Mouse (Mus musculus) layer of hippocampus, postnatal 36 days (tissue): ENCODE measurements at regions not wholly inside any gene's neighbourhood (a gene's known extent, or its start where the extent isn't known, plus 50 kb on each side); places are given as distances from the start of the nearest gene placed in this dataset.
A peak's percentile ranks its signal among the peaks of the same experiment; 100 is the strongest.

ENCODE experiments used
- DNase-seq, 2 experiments: peaks; one replicate each; pipeline ENCODE4 v3.0.0; 2022

DNA sequence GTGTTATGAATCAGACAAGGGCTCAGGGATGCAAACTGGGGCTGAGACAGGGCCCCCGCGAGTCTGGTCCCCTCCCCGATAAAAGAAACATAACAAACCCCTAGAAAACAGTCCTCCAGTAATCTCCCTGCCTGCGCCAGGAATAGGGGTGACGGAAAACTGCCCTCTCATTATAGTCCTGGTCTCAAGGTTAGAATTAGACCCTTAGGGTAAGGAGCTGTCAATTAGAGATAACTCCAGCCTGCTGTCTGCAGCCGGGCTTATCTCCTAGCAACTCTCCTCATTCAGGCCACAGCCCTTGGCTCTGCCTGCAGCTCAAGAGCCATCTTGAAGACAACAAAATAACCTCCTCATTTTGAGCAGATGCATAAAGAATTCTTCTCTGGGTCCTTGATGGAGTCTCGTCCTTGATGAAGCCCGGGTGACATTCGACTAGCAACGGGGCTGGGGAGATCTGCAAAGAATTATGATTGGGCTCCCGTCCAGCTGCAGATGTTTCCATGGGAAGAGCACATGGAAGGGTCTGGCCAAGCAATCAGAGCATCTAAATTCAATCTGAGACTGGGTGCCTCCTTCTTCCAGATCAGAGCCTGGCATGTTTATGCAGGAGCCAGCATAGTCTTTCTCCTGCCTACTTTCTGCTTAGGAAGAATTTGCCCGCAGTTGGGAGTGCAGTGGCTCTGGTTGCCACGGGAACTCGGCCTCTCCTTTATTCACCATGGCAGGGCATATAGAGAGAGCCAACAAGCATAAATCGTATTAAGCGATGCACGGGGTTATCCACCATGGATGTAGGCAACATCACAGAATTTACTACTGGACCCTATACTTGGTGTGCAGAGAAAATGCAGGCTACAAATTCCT lies 281.2 kb downstream of the Sox11 start:
- DNase-seq, result peak; percentile 17 to 23

- DNase-seq, result no peak
Observed at GRCm38 (mm10) chr12:27059885-27060284, 282.5 kb downstream of the Sox11 start.

- DNase-seq, result peak; percentile 20 to 25
Observed at GRCm38 (mm10) chr12:27054411-27054810, 288.0 kb downstream of the Sox11 start.

DNA sequence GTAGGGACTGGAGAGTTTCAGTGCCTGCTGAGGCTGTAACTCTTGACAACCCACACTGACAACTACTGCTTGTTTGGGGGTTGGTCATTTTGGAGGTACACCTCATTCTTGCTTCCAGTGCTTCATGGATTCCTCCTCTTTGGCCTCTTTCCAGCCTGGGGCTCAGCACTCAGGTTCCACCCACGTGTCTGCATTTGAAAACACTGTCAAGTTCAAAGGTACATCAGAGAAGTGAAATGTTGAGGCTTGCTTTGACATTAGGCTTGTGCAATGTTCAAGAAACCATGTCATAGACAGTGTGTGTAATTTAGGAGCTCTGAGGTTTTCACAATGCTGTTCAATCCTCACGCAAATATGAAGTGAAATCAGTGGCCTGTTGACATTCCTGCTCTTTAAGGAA lies 304.5 kb downstream of the Sox11 start:
- DNase-seq, result no peak

DNA sequence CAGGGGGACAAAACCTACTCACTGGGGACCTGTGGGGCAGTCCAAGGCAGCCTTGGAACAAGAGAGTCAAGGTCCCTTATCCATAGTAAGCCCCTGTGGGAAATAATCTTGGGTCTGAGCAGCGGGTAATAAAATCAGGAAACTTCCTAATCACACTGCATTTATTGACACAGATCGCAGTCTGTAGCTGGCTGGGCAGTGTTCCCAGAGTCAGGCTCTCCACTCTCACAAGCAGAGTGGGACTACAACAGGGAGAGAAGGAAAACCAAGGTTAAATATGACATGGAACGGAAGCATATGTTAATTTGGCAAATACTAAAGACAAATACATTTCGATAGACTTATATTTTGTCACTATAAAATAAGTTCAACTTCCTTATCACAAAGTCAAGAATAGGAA lies 322.6 kb downstream of the Sox11 start:
- DNase-seq, result no peak

GRCm38 (mm10) chr12:27018366-27018765 lies 324.0 kb downstream of the Sox11 start:
- no peak for DNase-seq

DNA sequence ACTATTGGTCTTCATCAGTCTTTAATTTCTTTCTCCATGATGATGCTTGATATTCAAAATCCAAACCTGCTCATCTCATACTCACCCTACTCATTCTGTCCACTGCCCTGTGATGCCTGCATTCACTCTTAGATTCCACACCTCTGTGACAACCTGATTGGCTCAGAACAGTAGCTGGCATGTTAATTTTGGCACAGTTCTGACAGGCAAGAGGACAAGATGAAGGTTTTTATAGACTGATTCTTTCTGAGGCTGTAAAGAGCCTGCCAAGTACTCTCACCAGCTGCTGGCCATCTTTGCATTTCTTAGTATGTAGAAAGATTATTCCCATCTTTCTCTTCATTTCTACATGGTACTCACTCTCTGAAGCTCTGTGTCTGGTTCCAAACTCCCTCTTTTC lies 343.1 kb downstream of the Sox11 start:
- DNase-seq, result no peak

DNA sequence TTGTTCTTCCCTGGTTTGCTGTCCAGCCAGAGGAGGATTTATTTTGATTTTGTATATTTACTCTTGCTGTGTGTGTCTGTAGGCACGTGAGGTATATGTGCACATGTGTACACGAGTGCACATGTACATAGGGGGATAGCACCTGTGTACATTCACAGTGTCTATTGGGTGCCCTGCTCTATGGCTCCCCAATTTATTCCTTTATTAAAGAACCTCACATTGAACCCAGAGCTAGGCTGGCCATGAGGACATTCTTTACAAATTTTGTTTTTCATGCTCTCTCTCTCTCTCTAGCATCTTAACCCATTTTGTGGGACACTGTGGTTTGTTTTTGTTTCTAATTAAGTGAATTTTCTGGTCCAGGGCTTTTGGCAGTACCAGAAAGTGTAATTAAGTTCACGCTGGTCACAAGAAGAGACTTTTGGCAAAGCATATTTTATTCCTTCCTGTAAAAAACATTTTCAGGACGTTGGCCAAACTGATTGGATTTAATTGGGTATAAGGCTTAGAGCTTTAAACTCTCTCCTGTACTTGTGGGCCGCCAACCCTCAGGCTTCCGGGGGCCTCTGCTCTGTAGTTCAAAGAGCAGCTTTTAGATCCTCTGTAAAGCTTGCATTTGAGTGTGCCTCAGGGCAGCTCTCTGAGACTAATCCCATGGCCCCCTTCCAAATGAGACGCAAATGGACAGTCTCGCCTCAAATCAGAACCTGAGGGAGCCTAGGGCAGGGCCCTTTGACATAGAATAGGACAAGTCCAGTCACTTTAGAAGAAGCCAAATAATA lies 365.9 kb downstream of the Sox11 start:
- no peak for DNase-seq

GRCm38 (mm10) chr12:26972495-26973113 lies 369.8 kb downstream of the Sox11 start:
- DNase-seq, result no peak

DNA sequence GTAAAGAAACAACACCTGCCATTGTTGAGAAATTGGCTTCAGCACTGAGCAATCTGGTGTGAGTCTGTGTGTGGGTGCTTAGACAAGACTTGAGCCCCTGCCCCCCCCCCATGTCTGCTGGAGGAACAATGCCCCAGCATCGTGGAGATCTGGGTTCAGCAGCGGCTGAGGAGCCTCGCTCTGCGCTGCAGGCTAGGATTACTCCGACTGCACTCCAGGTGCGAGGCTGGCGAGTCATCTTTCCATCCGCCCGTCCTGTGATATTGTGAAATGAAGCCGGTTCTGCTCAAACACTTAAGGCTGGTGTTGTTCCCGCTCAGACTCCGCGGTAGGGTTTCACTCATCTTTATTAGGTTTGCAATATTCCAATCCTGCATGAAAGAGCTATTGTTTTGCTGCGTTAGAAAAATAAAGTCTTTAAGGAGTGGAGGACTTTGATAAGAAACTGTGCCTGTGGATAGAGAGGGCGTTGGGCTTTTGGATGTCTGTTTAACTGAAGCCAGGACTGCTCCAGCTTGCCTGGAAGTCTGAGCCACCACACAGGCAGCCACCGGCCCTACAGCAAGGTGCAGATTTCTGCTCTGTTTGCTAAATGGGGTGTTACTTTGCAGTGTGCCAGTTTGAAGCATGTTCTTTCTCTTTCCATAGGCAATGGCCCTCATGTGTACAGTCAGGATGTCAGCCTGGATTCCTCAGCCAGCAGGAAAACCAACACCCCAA lies 375.2 kb downstream of the Sox11 start:
- no peak for DNase-seq

GRCm38 (mm10) chr12:26963917-26964316 lies 378.5 kb downstream of the Sox11 start:
- DNase-seq, result no peak

GRCm38 (mm10) chr12:26939831-26940230 lies 402.5 kb downstream of the Sox11 start:
- no peak for DNase-seq

GRCm38 (mm10) chr12:26937836-26938235 lies 404.5 kb downstream of the Sox11 start:
- DNase-seq, result no peak

GRCm38 (mm10) chr12:26936696-26937458 lies 405.5 kb downstream of the Sox11 start:
- DNase-seq, result no peak

DNA sequence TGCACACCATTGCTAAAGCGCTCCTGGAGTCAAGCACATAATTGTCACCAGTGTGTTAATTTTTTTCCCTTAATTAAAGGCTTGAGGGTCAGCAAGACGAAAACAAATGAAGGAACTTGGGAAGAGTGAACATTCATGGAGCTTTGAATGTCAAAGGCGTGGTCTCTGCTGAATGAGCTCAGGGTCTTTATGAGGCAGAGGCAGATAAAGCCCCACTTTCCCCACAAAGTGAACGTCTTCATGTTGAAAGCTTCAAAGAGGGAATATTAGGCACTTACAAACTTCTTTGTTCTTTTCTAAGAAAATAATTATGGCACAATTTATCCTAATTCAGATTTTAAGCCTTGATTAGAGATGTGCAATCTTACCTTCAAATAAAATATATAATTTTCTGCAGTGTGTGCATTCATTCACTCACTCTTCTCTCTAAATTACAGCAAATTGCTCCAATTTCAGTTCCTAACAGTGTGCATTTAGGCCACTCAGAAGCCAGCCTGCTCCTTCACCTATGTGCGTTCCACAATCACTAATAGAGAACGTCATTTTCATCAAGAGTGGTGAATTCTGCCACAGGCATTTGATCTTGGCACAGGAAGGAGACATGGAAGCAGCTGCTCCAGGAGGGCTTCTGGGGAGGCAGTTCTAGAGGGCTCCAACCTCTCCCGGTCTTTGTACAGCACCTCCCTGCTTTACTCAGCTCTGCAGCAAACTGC lies 412.1 kb downstream of the Sox11 start:
- no peak for DNase-seq

DNA sequence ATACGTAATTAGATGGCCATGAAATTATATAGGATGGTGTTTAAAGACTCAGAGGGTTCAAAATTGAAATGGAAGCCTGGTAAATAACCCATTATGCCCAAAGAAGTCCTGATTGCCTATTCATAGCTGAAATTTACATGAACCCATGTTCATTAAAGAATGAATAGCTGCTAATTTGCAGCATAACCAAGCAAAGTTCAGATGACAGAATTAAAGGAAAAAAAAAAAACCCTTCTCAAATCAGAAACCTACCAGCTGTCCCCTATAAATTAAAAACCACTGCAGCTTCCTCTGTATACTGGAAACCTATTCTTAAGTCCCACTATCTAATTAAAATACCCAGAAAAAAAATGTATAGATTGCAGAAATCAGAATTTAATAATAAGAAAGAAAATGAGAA lies 436.2 kb downstream of the Sox11 start:
- no peak for DNase-seq

GRCm38 (mm10) chr12:26903894-26904272 lies 434.9 kb downstream of the Cmpk2 start:
- no peak for DNase-seq

DNA sequence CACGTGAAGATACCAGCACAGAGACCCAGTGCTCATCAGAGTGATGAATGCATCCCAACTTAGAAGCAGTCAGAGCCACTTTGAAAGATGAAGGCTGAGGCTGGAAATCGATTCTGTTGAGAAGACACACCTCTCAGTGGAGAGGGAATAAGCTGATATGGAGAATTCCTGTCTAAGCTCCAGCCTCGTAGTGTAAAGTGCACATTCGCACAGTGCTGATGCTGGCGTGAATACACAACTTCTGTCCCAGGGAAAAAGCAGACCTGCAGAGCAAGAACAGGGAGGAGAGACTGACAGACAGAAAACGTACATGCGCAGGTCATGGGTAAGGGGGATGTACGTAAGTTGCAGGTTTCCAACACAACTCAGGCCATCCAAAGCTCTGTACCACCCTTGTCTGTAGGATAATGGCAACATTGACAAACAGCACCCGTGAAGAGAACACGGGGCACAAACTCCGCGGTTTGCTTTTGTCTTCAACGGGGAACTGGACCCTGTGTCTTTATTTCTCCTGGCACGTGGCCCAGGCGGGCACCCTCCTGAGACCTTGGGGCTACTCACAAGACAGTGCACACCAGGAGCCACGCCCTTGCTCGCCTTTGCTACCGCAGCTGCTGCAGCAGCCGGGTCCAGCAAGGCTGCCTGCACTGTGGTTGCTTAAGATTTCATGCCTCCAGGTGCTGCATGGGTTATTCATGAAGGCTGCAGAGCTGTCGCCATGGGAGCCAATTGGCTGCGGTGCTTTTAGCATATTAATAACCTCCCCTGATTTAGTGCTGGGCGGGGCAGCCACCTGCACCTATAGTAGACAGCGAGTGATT lies 434.3 kb downstream of the Cmpk2 start:
- DNase-seq, result peak in 1 of 2 experiments; percentile 21

GRCm38 (mm10) chr12:26891190-26891589 lies 422.2 kb downstream of the Cmpk2 start:
- no peak for DNase-seq

DNA sequence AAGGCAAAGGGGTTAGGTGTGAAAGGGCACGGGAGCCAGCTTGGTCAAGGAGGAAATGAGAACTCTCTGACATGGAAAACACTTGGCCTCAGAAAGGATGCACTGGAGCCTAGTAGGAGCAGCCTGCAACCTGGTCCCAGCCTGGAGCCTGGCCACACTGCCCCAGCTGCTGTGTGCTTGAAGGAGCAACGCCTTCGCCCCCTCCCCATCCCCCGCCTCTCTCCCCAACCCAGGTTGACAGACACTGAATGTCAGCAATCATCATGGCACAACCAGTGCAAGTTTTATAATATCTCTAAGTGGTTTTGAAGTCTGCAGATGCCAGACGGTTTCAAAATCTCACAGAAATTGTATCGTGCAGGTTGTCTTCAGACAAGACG lies 417.6 kb downstream of the Cmpk2 start:
- DNase-seq, result peak in 1 of 2 experiments; percentile 5
